Mouse (Mus musculus): ENCODE measurements around the gene Calm3.

Calm3 gene

GRCm38 (mm10) chr7:16885905-16886304, 38.0 kb downstream of the Calm3 start:
- DNase-seq: no peak

DNA sequence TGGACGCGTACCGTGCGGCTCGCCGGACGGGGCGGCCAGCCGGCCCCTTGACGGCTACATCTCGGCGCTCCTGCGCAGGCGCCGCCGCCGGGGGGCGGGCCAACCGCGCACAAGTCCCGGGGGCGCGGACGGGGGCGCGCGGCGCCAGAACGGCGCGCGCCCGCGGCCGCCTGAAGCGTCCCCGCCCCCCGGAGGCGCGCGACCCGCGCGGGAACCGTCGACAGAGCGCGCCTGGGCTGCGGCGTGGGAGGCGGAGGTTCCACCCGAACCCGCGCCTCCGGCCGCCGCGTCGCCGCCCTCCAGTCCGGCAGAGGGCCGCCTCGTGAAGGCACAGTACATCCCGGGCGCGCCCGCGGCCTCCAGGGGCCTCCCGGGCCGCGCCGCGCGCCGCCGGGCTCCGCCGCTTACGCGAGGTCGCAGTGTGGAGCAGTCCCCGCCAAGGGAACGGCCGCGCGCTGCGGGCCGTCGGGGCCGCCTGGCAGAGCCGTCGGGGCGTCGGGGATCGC, 38.6 kb downstream of the Calm3 start:
- DNase-seq: no peak

GRCm38 (mm10) chr7:16884334-16884733, 39.6 kb downstream of the Calm3 start:
- no peak for DNase-seq

DNA sequence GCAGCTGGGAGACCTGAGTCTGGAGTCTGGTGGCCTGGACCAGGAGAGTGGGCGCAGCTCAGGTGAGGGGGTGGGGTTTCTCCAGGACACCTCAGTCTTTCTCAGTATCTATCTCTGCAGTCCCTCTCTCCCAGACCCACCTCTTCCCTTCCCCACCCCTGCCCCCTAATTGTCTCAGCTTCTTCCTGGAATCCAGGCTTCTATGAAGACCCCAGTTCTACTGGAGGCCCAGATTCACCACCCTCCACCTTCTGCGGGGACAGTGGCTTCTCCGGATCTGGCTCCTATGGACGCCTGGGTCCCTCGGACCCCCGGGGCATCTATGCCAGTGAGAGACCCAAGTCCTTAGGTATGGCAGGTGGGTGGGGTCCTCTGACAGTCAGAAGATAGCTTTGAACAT, 40.8 kb downstream of the Calm3 start:
- no peak for DNase-seq

- no peak for DNase-seq
Observed at GRCm38 (mm10) chr7:16880615-16881014, 43.3 kb downstream of the Calm3 start.

DNA sequence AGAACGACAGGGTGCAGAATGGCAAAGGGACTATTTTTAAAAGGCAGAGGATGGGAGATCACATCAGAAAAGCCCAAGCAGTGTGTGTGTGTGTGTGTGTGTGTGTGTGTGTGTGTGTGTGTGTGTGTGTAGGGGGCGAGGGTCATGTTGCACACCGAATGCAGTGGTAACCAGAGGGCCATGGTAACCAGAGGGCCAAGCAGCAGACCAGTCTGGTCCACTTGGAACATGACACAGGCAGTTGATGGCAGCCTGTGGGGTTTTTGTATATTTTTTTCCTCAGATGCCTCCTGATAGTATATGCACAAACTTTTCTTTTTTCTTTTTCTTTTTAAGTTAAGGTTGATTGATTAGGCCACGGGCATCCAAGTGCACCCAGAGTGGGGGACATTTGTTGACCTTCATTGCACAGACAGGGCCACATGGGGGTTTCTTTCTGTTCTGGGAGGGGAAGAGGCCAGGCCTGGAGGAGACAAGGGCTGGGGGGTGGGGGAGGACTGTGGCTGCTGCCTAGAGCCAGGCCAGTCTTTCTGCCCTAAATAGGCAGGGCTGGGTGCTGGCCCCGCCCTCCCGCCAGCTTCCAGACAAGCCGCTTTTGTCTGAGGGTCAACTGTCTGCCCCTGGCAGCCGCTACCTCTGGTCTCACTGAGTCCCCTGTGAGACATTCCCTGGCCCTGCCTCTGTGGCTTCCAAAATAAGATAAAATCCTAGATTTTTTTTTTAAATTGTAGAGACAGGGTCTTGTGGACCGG, 43.9 kb downstream of the Calm3 start:
- no peak for DNase-seq

GRCm38 (mm10) chr7:16877717-16878116, 46.2 kb downstream of the Calm3 start:
- no peak for DNase-seq

GRCm38 (mm10) chr7:16876608-16877007, 47.3 kb downstream of the Calm3 start:
- DNase-seq: peak; percentile 80

- peak; percentile 50 for DNase-seq
Observed at GRCm38 (mm10) chr7:16876006-16876405, 47.9 kb downstream of the Calm3 start.

DNA sequence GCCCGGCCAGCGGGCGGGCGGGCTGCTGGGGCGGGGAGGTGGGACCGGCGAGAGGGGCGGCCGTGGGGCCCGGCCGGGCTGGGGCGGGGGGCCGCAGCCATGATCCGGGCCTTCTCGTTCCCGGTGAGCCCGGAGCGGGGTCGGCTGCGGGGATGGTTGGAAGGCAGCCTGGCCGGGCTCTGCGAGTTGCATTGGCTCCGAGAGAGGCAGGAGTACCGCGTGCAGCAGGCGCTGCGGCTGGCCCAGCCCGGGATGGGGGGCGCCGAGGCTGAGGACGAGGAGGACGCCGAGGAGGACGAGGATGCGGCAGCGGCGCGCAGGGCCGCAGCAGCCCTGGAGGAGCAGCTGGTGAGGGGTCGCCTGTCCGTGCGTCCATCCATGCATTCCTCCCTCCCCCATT, 48.6 kb downstream of the Calm3 start:
- no peak for DNase-seq

GRCm38 (mm10) chr7:16875310-16875325, 48.8 kb downstream of the Calm3 start, which contains the start of gene Dact3:
Gene Dact3 (plus strand): TSS chr7:16875317.
- DNase-seq: no peak

DNA sequence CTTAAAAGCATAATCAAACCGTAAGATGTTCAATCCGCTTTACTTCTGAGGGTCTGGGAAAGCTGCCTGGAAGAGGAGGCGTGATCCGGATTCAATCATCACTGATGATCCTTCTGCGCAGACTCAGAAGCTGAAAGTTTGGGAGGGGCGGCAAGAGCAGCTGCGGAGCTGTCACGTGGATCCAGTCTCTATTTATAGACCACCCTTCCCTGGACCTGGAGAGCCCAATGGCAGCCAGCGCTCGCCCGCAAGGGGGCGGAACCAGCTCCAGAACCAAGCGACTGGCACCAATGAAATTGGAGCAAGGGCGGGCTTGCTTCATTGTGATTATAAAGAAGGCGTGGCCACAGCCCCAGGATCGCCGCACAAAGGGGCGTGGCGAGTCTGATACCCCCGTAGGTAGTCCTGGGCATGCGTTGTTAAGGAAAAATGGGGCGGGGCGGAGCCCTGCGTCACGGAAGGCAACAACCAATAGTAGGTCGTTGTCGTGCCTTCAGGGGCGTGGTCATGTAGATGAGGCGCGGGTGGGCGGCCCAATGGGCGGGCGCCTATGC, 49.1 kb downstream of the Calm3 start:
- DNase-seq: peak; percentile 100

GRCm38 (mm10) chr7:16874190-16874589, 49.7 kb downstream of the Calm3 start:
- peak; percentile 85 for DNase-seq

DNA sequence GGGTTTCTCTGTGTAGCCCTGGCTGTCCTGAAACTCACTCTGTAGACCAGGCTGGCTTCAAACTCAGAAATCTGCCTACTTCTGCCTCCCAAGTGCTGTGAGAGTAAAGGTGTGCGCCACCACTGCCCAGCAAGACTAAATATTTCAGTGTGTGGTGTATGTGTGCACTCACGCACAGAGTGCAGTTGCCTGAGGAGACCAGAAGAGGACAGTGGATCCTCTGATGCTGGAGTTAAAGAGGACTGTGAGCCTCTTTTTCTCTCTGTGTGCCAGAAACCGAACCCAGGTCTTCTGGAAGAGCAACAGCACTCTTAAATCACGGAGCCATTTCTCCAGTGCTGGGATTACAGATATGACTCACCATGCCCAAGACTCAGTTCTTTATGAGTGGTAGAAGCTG, 50.5 kb downstream of the Calm3 start:
- DNase-seq: no peak

DNA sequence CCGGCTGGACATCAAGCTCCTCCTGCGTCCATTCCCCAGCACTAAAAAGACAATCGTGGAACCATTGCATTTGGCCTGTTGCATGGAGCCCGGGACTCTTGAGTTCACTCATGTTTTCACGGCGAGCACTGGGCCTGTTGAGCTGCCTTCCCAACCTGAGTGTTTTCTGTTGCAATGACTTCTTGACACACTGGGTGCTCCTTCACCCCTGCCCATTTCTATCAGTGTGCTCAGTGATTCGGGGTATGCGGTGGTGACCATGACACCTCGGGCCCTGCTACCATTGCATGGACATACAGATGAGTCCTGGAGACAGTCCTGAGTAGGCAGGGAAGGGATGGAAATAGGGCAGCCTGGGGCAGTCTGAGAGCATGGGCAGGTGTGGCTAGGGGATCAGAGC, 51.4 kb downstream of the Calm3 start:
- no peak for DNase-seq

- no peak for DNase-seq
Observed at GRCm38 (mm10) chr7:16871600-16871999, 52.3 kb downstream of the Calm3 start.

- DNase-seq: peak; percentile 99
Observed at GRCm38 (mm10) chr7:16869497-16869896, 54.4 kb downstream of the Calm3 start.

- no peak for DNase-seq
Observed at GRCm38 (mm10) chr7:16867488-16867887, 56.4 kb downstream of the Calm3 start.
